Mouse (Mus musculus) heart, embryonic 14.5 days (tissue): Measurements from ENCODE around the gene Prpsap2. TPM values are rescaled to one million over a fixed set of nuclear protein-coding genes. Genes with fewer than 3 reads are reported as not detected.

Source experiments
- ATAC-seq: fragments of 200-750 bp; cut with Nextera tagmentation; 2 replicates; pipeline ENCODE4 v1.8.0; 2017; ENCODE audit warnings: low read depth, moderate TSS enrichment; ENCODE audit not compliant: insufficient number of reproducible peaks, insufficient read depth, low FRiP score
- H3K27ac ChIP-seq, 2 experiments: fragments of 200-500 bp in 1 of 2; fragments of 300-500 bp in 1 of 2; sonication (generic) in 1 of 2; replicated peaks in 1 of 2; 2 replicates each; pipeline ENCODE4 v1.5.1; 2012 to 2014; ENCODE audit warnings: low read depth in 2 of 2, low read length in 2 of 2, control low read depth in 1 of 2, mild to moderate bottlenecking in 1 of 2, mixed read lengths in 1 of 2; ENCODE audit not compliant: control insufficient read depth in 1 of 2, insufficient read depth in 1 of 2
- H3K27me3 ChIP-seq: fragments of 300-500 bp; sonication (generic); 2 replicates; pipeline ENCODE4 v1.6.1; 2014; ENCODE audit warnings: mild to moderate bottlenecking, low read length, control low read depth; ENCODE audit not compliant: control insufficient read depth, insufficient read depth
- H3K36me3 ChIP-seq: fragments of 300-500 bp; sonication (generic); 2 replicates; pipeline ENCODE4 v1.6.1; 2014; ENCODE audit warnings: mild to moderate bottlenecking, control low read depth, low read length, mixed read lengths; ENCODE audit not compliant: control insufficient read depth, insufficient read depth
- H3K4me1 ChIP-seq, 2 experiments: fragments of 200-500 bp in 1 of 2; fragments of 300-500 bp in 1 of 2; sonication (generic) in 1 of 2; 2 replicates each; pipeline ENCODE4 v1.6.1; 2012 to 2014; ENCODE audit warnings: low read length in 2 of 2, control low read depth in 1 of 2, mixed read lengths in 1 of 2; ENCODE audit not compliant: control insufficient read depth in 2 of 2, insufficient read depth in 2 of 2
- H3K4me2 ChIP-seq: fragments of 300-500 bp; sonication (generic); 2 replicates; pipeline ENCODE4 v1.6.1; 2014; ENCODE audit warnings: mild to moderate bottlenecking, low read length
- H3K4me3 ChIP-seq, 2 experiments: fragments of 200-500 bp in 1 of 2; fragments of 300-500 bp in 1 of 2; sonication (generic) in 1 of 2; 2 replicates each; pipeline ENCODE4 v1.5.1; 2012 to 2014; ENCODE audit warnings: low read length in 2 of 2, mild to moderate bottlenecking in 2 of 2, control low read depth in 1 of 2, low read depth in 1 of 2, moderate library complexity in 1 of 2; ENCODE audit not compliant: control insufficient read depth in 1 of 2, insufficient read depth in 1 of 2
- H3K9ac ChIP-seq: fragments of 300-500 bp; sonication (generic); 2 replicates; pipeline ENCODE4 v1.6.1; 2014; ENCODE audit warnings: mild to moderate bottlenecking, low read length
- H3K9me3 ChIP-seq: fragments of 300-500 bp; sonication (generic); 2 replicates; pipeline ENCODE4 v1.6.1; 2016; ENCODE audit warnings: low read length, control low read depth; ENCODE audit not compliant: control insufficient read depth
- WGBS: fragments of 180-500 bp; shearing (Covaris S2); extraction: QIAGEN DNeasy Blood & Tissue Kit; methylation state at CpG from one replicate; pipeline ENCODE4 v1.1.7; 2014; 5-methylcytosine and 5-hydroxymethylcytosine counted together
- polyA plus RNA-seq: library from polyadenylated mRNA; unstranded; fragments of >200 nt; fragmentation: Nextera tagmentation; extraction: Ambion mirVana; gene quantifications from 2 replicates; pipeline ENCODE4 v1.2.1, GENCODE M21; 2014

The Prpsap2 gene
- polyA plus RNA-seq, 1 experiment from 2014 or later, result 15.5 TPM

- peak overlapping the region; percentile 70 for H3K4me2 ChIP-seq
- H3K27ac ChIP-seq, result no peak overlapping the region
- H3K9ac ChIP-seq, result no peak overlapping the region
- no peak for ATAC-seq
- 75% methylated on average over 5 of the region's 5 CpGs for WGBS
- H3K36me3 ChIP-seq, result peaks cover 13% of the 10 kb centered on the region
- H3K9me3 ChIP-seq, result no peaks in the 10 kb centered on the region
- no peaks in the 10 kb centered on the region for H3K27me3 ChIP-seq
- peak overlapping the region in 1 of 2 experiments; percentile 64; a peak in 1 of 4 replicates for H3K4me3 ChIP-seq
- H3K4me1 ChIP-seq, result peaks cover 3% of the 10 kb centered on the region in 2 experiments; a peak in 2 of 4 replicates
Measured at GRCm38 (mm10) chr11:61760518-61760917, 1.4 kb downstream of the Prpsap2 start.

DNA sequence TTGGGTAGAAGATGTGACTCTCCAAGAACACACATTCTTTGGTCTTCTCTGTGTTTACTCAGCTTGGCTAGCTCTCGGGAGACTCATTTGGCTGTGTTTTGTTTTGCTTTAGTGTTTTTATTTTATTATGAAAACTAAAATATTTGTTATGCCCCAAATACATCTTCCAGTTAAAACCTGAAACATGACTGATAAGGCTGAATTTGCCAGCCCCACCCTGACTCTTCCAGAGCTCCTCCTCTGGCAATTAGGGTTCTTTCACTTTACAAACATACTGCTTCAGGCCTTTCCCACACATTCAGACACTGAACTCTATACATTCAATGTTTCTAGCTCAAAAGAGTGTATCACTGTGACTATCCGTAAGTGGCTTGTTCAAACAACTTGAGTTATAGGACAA is 4.7 kb downstream of the Prpsap2 start:
- H3K9me3 ChIP-seq, result no peaks in the 10 kb centered on the region
- 86% methylated on average over 2 of the region's 2 CpGs for WGBS
- no peak overlapping the region for H3K9ac ChIP-seq

DNA sequence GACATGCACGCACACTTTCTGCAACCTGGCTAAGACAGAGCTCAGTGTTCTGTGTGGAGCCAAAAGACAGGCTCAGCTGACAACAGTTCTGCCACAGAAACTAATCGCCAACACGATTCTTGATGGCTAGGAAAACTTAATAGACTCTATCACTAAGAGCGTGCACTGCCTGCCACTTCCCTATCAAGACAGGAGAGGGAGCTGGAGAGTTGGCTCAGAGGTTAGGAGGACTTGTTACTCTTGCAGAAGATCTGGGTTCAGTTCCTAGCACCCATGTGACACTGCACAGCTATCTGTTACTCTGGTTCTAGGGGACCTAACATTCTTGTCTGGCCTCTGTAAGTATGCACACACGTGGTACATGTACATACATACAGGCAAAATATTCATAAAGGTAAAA is 10.3 kb downstream of the Prpsap2 start:
- Histone ChIP-seq H3K9me3 (no peaks in the 10 kb centered on the region), H3K9ac (no peak overlapping the region), H3K4me2 (no peak overlapping the region), H3K36me3 (peaks cover 78% of the 10 kb centered on the region), H3K4me1 (no peaks in the 10 kb centered on the region), H3K27me3 (no peaks in the 10 kb centered on the region), H3K4me3 (no peak overlapping the region), H3K27ac (no peak overlapping the region)
- no peak for ATAC-seq
- WGBS, result 76% methylated on average over 5 of the region's 5 CpGs

More for the DNA sequence above, 4.7 kb downstream of the Prpsap2 start:
- peaks cover 39% of the 10 kb centered on the region for H3K36me3 ChIP-seq
- no peak overlapping the region for H3K4me2 ChIP-seq
- no peaks in the 10 kb centered on the region for H3K27me3 ChIP-seq
- H3K4me1 ChIP-seq, result peaks cover 3% of the 10 kb centered on the region in 2 experiments; a peak in 2 of 4 replicates
- H3K27ac ChIP-seq, result no peak overlapping the region
- H3K4me3 ChIP-seq, result no peak overlapping the region
- no peak for ATAC-seq

- peaks cover 87% of the 10 kb centered on the region for H3K36me3 ChIP-seq
- 67% methylated on average over 3 of the region's 3 CpGs for WGBS
- no peak overlapping the region for H3K4me3 ChIP-seq
Measured at GRCm38 (mm10) chr11:61747161-61747560, 14.7 kb downstream of the Prpsap2 start.

DNA sequence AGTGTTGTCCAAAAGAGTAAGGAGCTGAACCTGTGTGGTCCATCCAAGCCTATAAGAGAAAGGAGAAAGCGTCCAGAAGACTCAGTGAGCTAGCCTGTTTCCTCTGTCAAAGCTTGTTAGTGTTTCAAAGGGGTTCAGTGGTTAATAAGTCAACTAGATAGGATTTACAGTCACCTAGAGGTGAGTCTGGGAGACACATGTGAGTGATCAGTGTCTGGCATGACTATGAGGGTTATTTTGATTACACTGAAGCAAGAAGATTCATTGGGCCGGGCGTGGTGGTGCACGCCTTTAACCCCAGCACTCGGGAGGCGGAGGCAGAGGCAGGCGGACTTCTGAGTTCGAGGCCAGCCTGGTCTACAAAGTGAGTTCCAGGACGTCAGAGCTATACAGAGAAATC is 16.1 kb downstream of the Prpsap2 start:
- no peak overlapping the region for H3K4me2 ChIP-seq
- no peaks in the 10 kb centered on the region for H3K27me3 ChIP-seq
- no peak overlapping the region for H3K27ac ChIP-seq
- H3K36me3 ChIP-seq, result peaks cover 81% of the 10 kb centered on the region
- ATAC-seq, result no peak
- no peak overlapping the region for H3K4me3 ChIP-seq
- no peak overlapping the region for H3K9ac ChIP-seq
- 95% methylated on average over 9 of the region's 9 CpGs for WGBS
- no peaks in the 10 kb centered on the region for H3K4me1 ChIP-seq
- H3K9me3 ChIP-seq, result no peaks in the 10 kb centered on the region

More at GRCm38 (mm10) chr11:61747161-61747560, 14.7 kb downstream of the Prpsap2 start:
- no peak overlapping the region for H3K9ac ChIP-seq
- no peak for ATAC-seq
- H3K9me3 ChIP-seq, result no peaks in the 10 kb centered on the region
- H3K4me1 ChIP-seq, result no peaks in the 10 kb centered on the region
- no peak overlapping the region for H3K4me2 ChIP-seq
- H3K27me3 ChIP-seq, result no peaks in the 10 kb centered on the region
- no peak overlapping the region for H3K27ac ChIP-seq

DNA sequence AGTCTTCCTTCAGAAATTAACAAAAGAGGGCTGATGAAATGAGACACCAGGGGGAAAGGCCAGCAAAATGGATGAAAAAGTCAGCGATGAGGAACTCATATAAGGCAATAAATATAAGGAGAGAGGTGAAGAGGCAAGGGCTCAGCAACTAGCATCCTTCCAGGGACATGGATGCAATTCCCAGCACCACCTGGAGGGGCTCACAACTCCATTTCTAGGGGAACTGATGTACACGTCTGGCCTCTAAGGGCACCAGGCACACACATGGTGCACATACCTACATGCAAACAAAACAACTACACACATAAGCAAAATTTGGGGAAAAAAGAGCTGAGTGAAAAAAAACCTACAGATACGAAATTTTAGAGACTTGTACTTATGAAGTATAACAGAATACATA is 17.4 kb downstream of the Prpsap2 start:
- Histone ChIP-seq H3K27me3 (no peaks in the 10 kb centered on the region), H3K4me2 (no peak overlapping the region), H3K4me1 (no peaks in the 10 kb centered on the region), H3K9me3 (no peaks in the 10 kb centered on the region), H3K9ac (no peak overlapping the region), H3K36me3 (peaks cover 84% of the 10 kb centered on the region), H3K4me3 (no peak overlapping the region), H3K27ac (no peak overlapping the region)
- 66% methylated on average over 3 of the region's 3 CpGs for WGBS
- no peak for ATAC-seq

GRCm38 (mm10) chr11:61743768-61744167 is 18.1 kb downstream of the Prpsap2 start:
- WGBS, result 73% methylated on average over 3 of the region's 3 CpGs
- Histone ChIP-seq H3K4me3 (no peak overlapping the region), H3K27me3 (no peaks in the 10 kb centered on the region), H3K27ac (no peak overlapping the region), H3K36me3 (peaks cover 86% of the 10 kb centered on the region), H3K9ac (no peak overlapping the region), H3K4me2 (no peak overlapping the region), H3K4me1 (no peaks in the 10 kb centered on the region), H3K9me3 (no peaks in the 10 kb centered on the region)
- ATAC-seq, result no peak

DNA sequence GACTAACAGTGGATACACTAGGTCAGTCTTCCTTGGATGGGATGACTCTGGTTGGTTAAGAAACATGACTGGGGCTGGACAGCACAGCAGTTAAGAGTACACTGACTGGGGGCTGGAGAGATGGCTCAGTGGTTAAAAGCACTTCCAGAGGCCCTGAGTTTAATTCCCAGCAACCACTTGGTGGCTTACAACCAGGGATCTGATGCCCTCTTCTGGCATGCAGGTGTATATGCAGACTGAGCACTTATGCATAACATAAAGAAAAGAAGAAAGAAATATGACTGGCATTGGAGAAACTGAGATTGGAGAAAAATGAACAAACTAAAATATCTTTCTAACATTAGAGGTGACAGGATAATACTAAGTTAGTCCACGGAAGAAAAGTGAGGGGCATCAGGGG is 21.4 kb downstream of the Prpsap2 start:
- Histone ChIP-seq H3K4me3 (no peak overlapping the region), H3K4me1 (no peaks in the 10 kb centered on the region), H3K9me3 (no peaks in the 10 kb centered on the region), H3K36me3 (peaks cover 90% of the 10 kb centered on the region), H3K4me2 (no peak overlapping the region), H3K27me3 (no peaks in the 10 kb centered on the region), H3K9ac (no peak overlapping the region), H3K27ac (no peak overlapping the region)
- ATAC-seq, result no peak
- 85% methylated on average over 1 of the region's 1 CpGs for WGBS
